ENCODE assay signal across 9 mouse cellular contexts in genomic region chr3:99310877-99311276, GRCm38 (mm10).
A peak's percentile ranks its signal among the peaks of the same experiment; 100 is the strongest.
DNase-seq lines count a peak whose midpoint lies in the region.
"Had no signal": no experiment of that assay in that cellular context is flagged by ENCODE, and none has a peak within 500 bp of the region (broad histone marks: within the 10 kb centered on the region; RNA-seq: fewer than 3 reads in every experiment).

No protein-coding gene starts in this region.

- DNase-seq in heart, postnatal 4 days: peak; percentile 18
- DNase-seq in heart, adult 11 months: no peak
- DNase-seq in lung, postnatal 14 days: peak; percentile 3
- DNase-seq in lung, postnatal 4 days: no peak
- peak; percentile 68 for DNase-seq in embryo, embryonic 10.5 days (ENCODE audit: low spot score)
- DNase-seq in retina, postnatal 1 day: peak; percentile 29
- no peak for DNase-seq in layer of hippocampus, adult 8-10 months (ENCODE audit: low spot score in 2 of 2)
- DNase-seq in right cerebral cortex, postnatal 36 days (ENCODE audit: low spot score in 2 of 2): no peak
- DNase-seq: cerebellum, adult 11 months had no signal

Comparison
In these comparisons a context has a peak if more than half of its experiments do, and no peak if none do; other contexts are left out.
1. DNase-seq: peak in heart, postnatal 4 days (single experiment), lung, postnatal 14 days (single experiment), embryo, embryonic 10.5 days (single experiment) and retina, postnatal 1 day (single experiment); none in heart, adult 11 months (single experiment), lung, postnatal 4 days (0 of 2), layer of hippocampus, adult 8-10 months (0 of 2) and right cerebral cortex, postnatal 36 days (0 of 2).